Mouse (Mus musculus) monocyte, adult 2 months (primary cell): ENCODE measurements around the gene Ptpn11.

Source experiments
- DNase-seq, 2 experiments: peaks; one replicate each; pipeline ENCODE4 v3.0.0; 2022; ENCODE audit warnings: low spot score in 2 of 2, low read depth in 1 of 2

Ptpn11 gene

DNA sequence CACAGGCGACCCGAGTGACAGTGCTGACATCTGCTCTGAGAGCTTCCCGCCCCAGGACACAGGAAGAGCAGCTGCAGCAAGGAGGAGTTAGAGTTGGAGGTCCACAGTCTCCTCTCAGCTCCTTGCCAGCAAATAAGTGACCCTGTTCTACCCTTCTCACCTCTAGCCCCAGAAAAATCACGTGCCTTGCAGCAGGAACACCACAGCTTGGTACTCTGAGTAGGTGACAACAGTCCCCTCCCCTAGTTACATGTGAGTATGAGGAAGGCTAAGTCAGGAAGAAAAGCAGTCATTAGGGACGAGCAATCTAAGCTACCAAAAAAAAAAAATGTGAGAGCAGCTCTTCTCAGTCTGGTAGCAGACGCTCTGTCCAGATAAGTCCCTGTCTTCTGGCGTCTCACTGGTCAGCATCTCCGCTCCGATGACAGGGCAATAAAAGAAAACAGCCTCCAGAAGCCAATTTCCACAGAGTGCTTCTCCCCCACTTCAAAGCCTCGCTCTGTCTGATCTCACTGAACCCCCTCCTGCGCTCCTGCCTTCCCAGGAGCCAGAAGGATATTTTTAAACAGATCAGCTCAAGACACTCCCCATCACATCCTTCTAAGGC is 6.1 kb downstream of the Ptpn11 start:
- no peak for DNase-seq

DNA sequence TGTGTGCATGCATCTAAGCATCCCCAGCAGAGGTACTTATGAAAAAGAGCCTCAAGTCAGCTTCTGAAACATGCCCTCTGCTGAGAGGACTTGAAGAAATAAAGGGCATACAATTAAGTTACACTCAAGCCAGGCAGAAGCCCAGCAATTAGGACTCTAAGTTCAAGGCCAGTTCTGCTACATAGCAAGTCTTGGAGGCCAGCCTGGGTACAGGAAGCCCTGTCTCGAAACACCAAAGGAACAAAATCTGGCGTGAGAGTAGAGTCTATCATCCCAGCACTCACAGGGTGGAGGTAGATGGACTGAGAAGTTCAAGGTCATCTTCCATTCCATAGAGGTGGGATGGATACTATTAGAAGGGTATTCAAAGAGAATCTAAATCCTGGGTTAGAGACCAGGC is 6.8 kb downstream of the Ptpn11 start:
- no peak for DNase-seq

DNA sequence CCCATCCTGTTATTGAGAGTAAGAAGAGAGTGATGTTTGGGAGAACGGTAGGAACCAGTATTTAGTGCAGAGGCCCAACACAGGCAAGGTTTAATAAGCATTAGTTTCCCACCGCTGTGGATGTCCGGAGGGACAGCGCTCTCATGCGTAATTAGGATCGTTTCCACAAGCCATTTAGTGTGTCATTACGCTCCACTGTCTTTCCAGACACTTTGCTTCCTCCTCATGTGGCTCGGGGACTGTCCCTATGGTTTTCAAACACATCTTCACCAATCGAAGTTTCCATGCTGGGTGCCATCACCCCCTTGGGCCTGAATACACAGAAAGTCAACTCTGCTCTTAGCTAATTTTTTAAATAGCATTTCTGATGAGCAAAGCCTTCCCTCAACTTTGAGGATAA is 7.9 kb downstream of the Ptpn11 start:
- DNase-seq = no peak

DNA sequence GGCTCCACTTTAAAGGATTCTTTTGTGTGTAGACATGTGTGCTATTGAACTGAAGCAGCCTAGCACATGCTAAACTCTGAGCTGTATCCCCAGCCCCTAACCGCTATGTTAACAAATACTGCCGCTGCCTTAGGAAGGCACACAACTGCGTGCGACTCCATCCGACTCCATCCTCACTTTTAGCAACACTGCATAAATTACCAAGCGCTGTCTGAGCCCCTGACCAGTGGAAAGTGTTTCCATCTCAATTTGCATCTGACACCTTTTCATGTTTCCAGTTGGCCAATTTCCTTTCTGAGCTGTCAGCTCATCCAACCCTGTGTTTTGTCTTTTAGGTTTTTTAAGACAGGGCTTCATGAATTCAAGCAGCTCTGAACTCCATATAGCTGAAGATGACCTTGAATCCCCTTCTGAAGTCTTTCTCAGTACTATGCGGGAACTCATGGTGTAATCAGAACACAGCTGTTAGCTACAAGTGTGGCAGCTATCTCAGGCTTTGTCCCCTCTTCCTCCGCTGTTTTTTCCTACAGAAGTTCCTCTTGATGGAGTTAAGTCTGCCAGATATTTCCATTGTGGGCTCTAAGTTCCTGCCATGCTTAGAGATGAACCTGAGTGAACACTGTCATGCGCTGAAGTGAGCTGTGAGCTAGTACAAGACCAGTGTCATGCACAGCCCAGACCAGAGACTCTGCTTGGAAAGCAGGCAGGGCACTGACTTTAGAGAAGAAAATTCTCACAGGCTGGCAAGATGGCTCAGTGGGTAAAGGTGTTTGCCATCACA is 11.9 kb downstream of the Ptpn11 start:
- DNase-seq = no peak

DNA sequence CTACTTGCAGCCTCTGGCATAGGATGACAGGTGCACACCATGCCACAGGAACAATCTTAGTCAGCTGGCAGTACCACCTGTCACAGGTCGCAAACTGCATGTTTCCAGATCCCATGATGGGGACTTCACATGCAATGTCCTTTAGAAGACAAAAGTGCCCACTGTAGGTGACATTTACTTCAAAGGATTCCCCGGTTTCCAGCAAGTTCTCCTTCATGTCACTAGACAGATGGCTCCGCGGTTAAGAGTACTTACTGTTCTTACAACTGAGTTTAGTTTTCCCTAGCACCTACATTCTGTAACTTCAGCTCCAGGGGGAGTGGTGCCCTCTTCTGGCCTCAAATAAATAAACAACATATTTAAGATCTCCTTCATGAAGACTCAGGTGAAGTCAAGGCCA is 18.4 kb downstream of the Ptpn11 start:
- no peak for DNase-seq

DNA sequence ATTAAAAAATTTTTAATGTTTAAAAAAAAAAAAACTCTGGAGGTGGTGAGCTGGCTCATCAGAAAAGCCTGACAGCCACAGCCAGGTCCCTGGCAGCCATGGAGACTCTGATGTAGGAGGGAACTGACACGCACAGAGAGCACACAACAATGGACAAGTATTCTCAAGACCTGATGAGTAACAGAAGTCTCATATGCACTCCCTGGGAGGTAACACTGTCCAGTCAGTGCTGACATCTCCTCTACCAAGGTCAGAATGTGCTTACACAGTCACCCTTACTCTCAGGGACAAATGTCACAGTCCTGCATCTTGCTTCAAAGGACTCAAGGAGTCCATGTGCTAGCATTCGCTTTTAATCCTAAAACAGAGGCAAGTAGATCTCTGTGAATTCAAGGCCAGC is 21.6 kb downstream of the Ptpn11 start:
- no peak for DNase-seq

DNA sequence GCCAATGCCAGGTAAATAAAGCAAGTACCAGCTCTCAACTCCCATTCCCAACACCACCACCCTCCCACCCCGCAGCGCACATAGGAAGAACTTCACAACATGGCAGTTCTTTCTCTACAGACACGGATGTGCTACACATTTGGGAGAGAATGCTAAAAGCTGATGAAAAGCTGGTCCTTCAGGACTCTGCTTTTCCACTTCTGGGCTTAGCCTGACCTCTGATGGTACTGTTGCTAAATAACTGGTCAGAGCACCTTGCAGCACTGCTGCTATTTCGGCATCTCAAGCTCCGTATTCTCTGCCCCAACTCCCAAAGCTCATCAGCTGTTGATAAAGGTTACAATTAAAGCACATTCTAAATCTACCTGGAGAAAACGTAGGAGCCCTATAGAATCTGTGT is 24.3 kb downstream of the Ptpn11 start:
- DNase-seq = no peak

DNA sequence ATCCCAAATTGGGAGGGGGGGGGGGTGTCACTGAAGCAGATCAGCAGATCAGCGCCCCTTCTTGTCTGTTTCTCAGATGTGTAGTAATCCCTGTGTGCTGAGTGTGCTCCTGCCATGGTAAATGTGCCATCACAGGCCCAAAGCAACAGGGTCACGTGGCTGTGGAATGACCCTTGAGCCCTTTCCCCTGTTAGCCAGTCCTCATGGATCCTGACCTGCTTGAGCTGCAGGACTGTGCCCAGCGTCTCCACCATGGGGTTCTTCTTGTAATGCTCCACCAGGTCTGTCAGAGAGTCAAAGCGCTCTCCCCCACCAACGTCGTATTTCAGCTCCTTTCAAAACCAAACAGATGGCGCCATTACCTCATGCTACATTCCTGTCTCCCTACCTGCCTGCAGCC is 28.3 kb downstream of the Ptpn11 start:
- DNase-seq = no peak

DNA sequence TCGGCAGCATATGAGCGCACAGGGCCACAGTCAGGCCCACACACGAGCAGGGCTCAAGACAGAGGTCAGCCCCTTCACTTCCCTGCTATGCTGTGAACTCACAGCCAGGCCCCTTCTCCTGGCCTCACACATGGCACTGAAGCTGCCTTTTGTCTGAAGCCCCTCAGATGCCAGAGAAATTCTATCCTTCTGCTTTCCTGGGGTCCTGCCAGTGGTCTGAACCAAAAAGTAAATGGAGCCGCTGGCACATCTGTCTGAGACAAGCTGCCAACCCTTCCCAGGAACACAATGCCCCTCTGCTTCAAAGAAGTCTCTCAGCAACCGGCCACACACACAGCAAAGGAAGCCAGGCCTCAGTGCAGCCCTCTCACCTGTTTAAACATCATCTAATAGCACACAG is 28.9 kb downstream of the Ptpn11 start:
- no peak for DNase-seq

DNA sequence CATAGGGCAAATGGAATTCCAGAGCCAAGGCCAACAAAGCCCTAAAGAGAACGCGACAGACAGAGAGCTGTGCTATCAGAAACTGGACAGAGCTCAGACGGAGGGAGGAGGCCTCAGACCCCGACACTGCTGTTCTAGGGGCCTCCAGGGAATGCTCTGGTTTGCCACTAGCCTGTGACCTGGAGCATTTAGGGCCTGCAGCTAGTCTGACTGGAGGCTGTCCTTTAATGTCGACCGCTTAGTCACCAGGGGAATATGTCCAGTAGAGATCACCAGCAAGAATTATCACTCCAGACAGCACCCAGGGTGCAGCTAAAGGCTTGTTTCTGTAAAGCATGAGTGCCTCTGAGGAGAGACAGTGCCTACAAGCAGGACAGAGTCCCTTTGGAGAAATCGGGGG is 32.2 kb downstream of the Ptpn11 start:
- DNase-seq = no peak

DNA sequence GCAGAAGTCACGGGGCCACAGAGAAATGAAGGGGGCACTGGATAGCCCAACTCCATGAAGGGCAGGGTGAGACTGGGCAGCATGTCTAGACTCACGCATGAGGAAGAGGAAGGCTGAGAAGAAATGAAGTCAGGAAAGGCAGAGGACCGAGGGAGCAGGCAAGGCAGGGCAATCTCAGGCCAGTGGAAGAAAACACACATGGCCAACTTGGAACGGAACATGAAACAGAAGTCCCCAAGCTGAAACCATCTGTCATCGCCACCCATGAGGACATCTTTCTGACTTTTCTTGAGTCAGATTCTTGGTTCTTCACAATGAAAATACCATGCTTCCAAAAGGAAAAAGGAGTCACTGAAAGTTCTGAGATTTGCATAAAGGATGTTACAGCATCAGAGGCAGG is 33.7 kb downstream of the Ptpn11 start:
- DNase-seq = no peak

DNA sequence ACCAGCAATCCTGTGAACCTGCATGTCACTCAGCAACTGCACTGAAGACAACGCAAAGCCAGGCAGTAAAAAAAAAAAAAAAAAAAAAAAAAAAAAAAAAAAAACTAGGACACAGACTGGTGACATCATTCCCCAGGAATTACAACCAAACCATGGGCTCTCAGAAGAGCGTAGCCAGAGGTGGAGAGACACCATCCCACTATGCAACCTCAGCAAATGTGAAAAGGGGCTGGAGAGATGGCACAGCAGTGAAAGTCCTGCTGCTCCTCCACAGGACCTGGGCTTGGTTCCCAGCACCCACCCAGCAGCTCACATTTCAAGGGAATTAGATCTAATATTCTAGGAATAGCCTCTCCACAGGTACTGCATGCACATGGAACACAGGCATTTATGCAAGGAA is 34.2 kb downstream of the Ptpn11 start:
- no peak for DNase-seq

DNA sequence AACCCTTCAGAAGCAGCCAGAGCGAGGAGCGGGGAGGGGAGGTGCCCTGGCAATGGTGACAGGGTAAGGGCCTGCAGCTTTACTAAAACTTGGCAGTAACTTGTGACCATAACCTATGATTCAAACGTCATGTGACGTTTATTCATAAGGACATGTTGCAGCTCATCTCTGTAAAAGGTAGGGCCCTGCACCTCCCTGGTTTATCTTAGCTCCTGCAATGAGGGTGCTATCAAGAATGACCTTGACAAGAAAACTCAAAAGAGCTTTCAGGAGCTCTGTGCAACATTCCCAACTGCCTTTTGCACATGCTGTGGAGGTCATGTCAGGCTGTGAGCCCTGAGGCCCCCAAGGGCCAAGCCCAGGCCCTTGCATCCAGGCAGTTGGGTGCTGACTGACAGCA is 35.1 kb downstream of the Ptpn11 start:
- DNase-seq = no peak

DNA sequence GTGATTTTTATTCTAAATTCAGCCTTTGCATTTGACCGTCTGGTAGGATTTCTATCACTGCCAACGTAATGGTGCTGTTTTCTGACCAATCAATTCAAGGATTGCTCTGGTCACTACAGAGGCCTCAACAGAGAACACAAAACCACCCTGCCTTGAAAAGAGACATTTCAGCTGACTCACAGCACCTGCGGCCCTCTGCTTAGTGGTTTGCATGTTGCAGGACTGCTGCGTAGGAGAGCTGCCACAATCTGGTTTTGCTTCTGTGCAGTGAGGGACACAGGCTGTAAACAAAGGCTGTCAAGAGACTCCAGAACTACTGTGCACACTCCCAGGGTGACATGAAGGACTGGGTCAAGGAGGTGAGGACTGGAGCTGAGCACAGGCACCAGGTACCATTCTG is 40.5 kb downstream of the Ptpn11 start:
- DNase-seq = no peak

DNA sequence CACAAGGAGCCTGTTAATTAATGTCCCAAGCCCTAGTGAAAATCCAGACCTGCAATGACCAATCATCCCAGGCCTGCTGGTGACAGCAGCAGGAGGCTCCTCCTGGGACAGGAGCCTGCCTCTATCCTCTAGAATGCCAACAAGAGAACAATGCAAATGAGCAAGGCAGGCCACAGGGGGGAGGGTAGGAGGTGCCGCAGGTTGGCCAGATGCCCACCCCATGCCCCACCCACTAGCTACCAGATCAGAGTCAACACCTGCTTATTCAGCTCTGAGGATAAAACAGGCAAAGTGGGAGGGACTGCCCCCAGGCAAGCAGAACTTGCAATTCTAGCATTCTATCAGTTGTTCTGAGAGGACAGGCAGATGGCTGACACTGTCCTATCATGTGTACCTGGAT is 42.0 kb downstream of the Ptpn11 start:
- DNase-seq = no peak

DNA sequence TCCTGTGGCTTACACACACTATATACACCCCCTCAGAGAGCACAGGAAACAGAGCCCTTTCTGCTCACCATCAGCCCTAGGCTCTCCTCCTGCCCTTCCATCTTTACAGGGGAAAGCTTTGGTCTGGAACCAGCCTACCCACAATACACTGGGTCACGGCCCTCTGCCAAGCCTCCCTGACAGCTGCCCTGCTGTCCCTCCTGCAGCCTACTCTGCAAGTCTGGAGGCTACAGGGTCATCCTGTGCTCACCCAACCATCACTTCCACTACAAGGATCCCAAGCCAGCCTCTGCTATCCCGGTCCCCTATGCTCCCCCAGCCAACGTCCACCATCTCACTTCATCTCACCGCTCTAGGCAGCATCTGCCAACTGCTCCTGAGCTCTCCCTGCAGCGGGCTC is 44.9 kb downstream of the Ptpn11 start:
- DNase-seq = no peak

DNA sequence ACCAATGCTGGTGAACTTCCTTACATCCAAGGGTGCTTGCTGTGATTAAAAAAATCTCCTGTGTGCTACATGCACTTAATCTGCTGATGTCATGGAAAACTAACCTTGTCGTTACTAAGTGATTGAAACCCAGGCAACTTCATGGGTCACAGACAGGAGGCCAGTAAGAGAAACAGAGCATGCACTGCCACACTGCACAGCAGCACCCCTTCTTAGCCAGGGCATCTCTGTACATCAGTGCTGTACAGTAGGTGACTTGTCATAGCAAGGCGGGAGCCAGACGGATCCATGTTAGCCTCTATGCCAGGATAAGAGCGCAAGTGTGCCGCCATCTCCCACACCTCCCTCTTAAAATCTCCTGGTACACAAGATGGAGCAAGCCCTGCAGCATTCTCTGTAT is 45.6 kb downstream of the Ptpn11 start:
- DNase-seq = no peak

DNA sequence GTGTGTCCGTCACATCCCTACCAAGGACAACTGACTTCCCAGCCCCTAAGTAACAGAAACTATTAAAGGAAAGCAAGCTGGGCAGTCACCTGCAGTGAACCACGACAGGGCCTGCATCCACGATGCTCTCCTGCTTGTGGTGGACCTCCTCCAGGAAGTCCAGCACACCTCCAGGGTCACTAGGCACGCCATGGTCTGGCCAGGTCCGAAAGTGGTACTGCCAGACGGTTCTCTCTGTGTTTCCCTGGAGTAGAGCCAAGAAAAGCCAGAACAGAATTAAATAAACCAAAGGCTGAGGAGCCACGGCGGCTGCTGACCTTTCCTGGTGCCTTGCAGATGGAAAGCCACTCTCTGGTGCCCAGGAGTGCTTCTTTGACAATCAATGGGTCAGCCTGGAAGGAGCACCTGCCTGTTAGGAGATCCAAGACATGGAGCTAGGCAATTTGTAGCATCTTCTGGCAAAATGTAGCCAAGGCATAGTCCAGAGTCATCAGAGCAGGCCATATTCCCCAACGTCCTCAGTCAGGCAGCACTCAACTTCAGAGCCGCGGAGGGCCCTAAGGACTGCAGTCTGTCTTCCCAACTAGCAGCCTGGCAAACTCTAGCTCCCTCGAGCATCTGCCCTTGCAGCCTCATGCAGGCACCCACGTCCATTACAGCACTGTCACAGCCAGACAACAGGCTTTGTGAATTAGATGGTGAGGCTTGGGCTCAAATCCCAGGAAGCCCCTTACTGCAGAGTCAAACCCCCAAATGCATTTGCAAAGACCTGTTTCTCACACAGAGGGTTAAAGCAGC is 46.6 kb downstream of the Ptpn11 start:
- no peak for DNase-seq

DNA sequence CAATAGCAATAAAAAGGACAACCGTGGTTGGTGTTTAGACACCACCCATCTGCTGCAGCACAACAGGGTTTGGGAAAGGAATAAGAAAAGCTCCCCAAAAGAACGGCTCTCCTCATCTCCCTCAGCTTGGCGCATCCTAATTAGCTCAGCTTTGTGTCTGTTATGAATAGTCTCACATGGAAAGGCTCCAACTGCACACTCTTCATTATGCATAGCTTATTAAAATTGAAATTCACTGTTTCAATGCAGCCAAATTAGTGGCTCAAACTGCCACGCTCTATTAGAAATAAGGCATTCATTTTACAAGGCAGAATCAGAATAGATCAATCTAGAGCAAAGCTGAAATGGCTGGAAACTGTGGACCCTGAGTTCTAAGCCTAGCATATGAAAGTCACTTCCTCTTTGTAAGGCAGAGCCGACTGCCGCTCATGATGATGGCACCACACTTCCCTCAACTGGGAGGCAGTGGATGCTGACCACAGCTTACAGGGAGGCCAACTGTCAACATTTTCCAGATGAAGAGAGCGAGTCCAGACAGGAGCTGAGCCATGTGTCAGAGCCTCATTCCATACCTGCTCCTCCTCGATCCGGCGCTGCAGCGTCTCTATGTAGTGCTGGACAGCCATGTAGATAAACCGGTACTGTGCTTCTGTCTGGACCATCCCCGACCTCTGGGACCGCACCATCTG is 48.6 kb downstream of the Ptpn11 start:
- no peak for DNase-seq

DNA sequence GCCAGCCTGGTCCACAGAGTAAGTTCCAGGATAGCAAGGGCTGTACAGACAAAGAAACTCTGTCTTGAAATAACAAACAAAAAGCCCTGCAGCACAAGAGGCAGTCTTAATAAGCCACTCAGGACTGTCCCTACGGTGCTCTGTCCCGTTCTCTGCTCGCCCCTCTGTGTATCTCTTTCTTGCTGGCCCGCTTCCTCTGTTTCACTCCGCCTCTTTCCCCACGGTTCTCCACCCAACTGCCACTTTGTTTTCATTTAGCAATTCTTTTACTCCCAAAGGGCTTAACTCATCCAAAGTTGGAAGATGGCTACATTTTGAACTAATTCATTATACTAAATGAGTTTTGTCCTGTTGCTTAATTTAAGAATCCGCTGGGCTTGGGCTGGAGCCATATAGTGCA is 50.9 kb downstream of the Ptpn11 start:
- no peak for DNase-seq

DNA sequence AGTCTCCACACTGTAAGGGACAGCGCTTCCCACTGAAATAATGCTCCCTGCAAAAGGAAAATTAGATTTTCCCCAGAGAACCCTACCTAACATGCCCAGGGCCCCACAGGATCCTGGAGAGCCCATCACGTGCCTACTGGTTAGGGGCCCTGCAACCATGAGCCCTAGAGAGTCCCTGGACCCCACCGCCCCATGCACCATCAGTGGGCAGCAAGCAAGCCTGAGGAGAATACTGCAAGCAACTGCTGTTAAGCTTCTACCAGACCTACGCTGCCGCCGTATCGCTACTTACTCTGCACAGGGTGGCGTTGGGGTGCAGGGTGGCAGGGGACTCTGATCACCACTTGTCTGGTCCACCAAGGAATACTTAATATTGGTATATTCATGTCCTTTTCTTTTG is 54.1 kb downstream of the Ptpn11 start:
- no peak for DNase-seq

DNA sequence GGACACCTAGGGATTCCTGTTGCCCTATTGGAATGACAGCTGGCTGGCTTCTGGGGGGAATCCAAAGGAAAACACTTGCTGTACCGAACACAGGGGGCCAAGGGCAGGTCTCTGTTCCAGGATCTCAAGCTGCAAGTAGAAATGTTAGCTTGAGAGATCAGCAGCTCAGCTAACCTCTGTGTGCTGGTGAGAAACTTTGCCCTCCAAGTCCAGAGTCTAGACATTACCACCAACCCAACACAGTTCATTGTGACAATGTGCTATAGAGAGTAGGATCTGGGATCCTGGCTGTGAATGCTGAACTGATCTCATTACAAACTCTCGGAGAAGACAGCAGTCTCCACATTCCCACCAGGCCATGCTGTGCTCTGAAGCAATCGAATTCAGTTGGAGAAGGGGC is 59.4 kb downstream of the Ptpn11 start:
- DNase-seq = no peak
